Mouse (Mus musculus) megakaryocyte, embryonic 14.5 days (primary cell): ENCODE measurements around the gene Brsk1.

ENCODE experiments used
- FLI1 ChIP-seq: IDR thresholded peaks from 2 replicates; pipeline ENCODE4 v1.6.1; 2012; ENCODE audit warnings: low read length, inconsistent platforms, mixed read lengths
- GATA1 ChIP-seq: IDR thresholded peaks from 3 replicates; pipeline ENCODE4 v1.6.1; 2012; ENCODE audit warnings: mixed read lengths, low read length, inconsistent platforms, borderline replicate concordance

GRCm38 (mm10) chr7:4658912-4659551, 31.4 kb upstream of the Brsk1 start, which contains the start of gene Ppp6r1:
- TF ChIP-seq GATA1 (no peak), FLI1 (no peak)
